Mouse (Mus musculus): ENCODE measurements around the gene Ndufaf1. TPM values are rescaled to one million over a fixed set of nuclear protein-coding genes. Genes with fewer than 3 reads are reported as not detected.

Gene Ndufaf1
- 2.4 and 3.9 TPM in 2 replicates for polyA plus RNA-seq (2012; ENCODE audit: low replicate concordance)

DNA sequence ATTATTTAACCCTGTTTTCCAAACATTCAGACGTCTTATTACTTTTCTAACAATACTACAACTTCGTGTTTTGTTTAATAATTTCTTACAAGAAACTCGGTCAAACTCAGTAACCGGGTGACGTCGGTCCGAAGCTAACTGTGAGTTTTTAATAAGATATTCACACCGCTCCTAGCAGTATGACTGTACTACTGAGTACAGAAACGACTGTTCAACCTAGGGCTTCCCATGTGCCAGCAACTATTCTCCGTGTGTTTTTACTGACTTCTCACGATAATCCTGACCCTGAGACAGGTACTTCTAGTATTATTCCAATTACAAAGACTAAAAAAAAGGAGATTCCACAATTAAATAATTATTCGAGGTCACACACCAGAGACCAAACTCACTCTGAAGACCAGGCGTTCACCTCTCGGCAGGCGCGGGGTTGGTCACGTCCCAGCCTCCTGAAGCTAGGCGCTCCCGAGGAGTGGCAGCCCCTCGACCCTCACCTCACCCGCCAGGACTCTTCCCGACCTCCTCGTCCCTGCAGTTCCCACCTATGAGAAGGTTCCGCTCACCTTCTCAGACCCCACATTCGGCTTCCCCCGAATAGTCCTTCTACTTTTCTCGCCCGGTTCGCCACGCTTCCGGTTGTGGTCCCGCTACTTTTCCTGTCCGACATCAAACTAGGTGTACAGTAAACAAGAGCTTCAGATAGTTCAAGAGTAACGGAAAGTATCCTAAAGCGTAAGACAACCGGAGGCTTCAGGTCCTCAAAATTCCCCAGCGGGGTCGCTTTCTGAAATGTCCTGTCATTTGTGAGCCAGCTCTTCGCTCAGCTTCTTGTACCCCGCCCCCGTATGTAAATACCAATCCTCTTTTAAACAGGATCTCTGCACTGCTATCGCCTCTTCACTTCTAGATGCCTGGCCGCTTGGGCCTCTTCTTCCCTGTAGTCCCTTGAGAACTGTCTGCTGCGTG, at the start of gene Ndufaf1:
Gene Ndufaf1 (minus strand): TSS at position 608 of the 963 bp plus-strand sequence.

DNA sequence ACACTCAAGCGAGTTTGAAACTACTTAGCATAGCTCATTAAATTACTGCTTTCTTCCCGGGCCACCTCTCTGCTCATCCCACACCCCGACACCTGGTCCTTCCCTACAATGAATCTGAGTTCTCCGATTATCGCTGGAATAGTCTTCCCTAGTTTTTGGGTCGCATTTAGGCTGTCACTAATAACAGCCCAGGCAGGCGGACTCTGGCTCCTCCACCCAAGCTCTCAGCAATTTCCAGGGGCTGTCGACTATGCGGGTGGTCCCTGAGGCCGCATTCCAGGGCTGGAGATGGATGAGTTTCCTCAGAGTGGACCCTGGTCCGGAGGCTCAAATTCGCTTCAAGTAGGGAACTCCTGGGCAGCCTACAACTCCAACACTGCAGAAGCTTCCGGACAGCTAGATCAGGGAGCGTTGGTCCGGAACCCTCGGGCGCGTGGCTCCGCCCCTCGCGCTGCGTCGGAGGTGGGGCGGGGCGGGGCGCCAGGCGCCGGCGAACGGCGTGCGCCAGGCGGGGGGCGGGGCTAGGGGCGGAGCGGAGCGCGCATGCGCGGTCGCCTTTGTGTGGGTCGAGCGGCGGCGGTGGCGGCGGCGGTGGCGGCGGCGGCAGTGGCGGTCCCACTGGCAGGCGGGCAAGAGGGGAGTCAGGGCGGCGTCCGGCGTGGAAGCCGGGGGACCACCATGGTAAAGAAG, 12.0 kb upstream of the Ndufaf1 start, which contains the start of gene Rtf1:
Gene Rtf1 (plus strand): TSS at position 544 of the 690 bp plus-strand sequence.

DNA sequence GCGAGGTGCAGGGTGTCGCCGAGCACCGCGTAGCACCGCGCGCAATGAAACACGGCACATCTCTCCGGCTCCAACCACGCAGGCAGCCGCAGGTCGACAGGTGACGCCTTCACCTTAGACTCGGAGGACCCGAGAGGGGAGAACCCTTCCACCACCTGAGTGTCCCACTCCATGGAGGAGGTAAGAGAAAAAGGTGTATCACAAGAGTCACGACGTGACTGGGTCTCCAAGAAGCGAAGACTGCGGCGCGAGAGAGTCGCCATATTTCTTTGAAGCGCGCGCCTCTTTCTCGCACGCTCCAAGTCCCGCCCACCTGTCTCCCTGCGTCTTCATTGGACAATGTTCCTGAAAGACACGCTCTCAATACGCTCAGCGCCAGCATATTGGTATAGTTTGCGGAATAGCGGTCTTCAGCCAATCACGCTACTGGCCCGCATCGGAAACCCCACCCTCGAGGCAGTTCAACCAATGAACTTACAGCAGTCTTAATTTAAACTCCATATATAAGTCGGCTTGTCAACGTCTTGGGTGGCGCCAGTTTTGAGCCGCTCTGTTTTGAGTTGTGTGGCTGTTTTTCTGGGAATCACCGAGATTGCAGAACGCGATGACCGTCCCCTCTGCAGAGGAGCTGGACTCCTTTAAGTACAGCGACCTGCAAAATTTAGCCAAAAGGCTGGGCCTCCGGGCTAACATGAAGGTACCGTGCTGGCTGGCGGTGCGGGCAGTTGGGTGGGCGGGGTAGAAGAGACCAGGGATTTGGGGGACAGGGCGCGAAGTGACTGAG, 44.2 kb downstream of the Ndufaf1 start, which contains the start of the genes Nusap1 and Oip5:
Gene Nusap1 (plus strand): TSS at position 100 of the 784 bp plus-strand sequence.
Gene Oip5 (minus strand): TSS at position 271 of the 784 bp plus-strand sequence.

Other genes starting within 250 kb of the Ndufaf1 start
- gene Ino80, start 185.1 kb downstream of the Ndufaf1 start, polyA plus RNA-seq (2012; ENCODE audit: low replicate concordance), result 7.3 and 12.5 TPM in 2 replicates
- 0.13 and 0.29 TPM in 2 replicates for gene Exd1, start 115.2 kb downstream of the Ndufaf1 start, polyA plus RNA-seq (2012; ENCODE audit: low replicate concordance)
- 15.1 and 19.1 TPM in 2 replicates for gene Chp1, start 115.1 kb downstream of the Ndufaf1 start, polyA plus RNA-seq (2012; ENCODE audit: low replicate concordance)
- gene Nusap1, start 44.5 kb downstream of the Ndufaf1 start, polyA plus RNA-seq (2012; ENCODE audit: low replicate concordance), result 0.36 and 2.3 TPM in 2 replicates
- gene Oip5, start 44.4 kb downstream of the Ndufaf1 start, polyA plus RNA-seq (2012; ENCODE audit: low replicate concordance), result 1.5 and 7.0 TPM in 2 replicates
- gene Rtf1, start 12.2 kb upstream of the Ndufaf1 start, polyA plus RNA-seq (2012; ENCODE audit: low replicate concordance), result 27.6 and 49.7 TPM in 2 replicates
- gene Itpka, start 79.5 kb upstream of the Ndufaf1 start, polyA plus RNA-seq (2012; ENCODE audit: low replicate concordance), result 0.38 and 0.68 TPM in 2 replicates
- gene Ltk, start 97.6 kb upstream of the Ndufaf1 start, polyA plus RNA-seq (2012; ENCODE audit: low replicate concordance), result 6.9 and 10.2 TPM in 2 replicates
- gene Rpap1, start 124.7 kb upstream of the Ndufaf1 start, polyA plus RNA-seq (2012; ENCODE audit: low replicate concordance), result 14.8 and 28.4 TPM in 2 replicates
- gene Tyro3, start 134.9 kb upstream of the Ndufaf1 start, polyA plus RNA-seq (2012; ENCODE audit: low replicate concordance), result 1.5 TPM in 2 replicates
- 3.7 and 5.3 TPM in 2 replicates for gene Mga, start 234.4 kb upstream of the Ndufaf1 start, polyA plus RNA-seq (2012; ENCODE audit: low replicate concordance)

Data from hematopoietic multipotent progenitor cell, adult 10-12 weeks (in vitro differentiated cells).